Mouse (Mus musculus) kidney, postnatal 0 days (tissue): ENCODE data around the gene Map4k2. TPM values are rescaled to one million over a fixed set of nuclear protein-coding genes. Genes with fewer than 3 reads are reported as not detected.
A peak's percentile ranks its signal among the peaks of the same experiment; 100 is the strongest.

ENCODE experiments used
- ATAC-seq: fragments of 200-750 bp; cut with Nextera tagmentation; replicated peaks from 2 replicates; pipeline ENCODE4 v1.8.0; 2017; ENCODE audit warnings: low read depth, moderate number of reproducible peaks, moderate TSS enrichment, moderate library complexity; ENCODE audit not compliant: low FRiP score
- DNase-seq: peaks from one replicate; pipeline ENCODE4 v3.0.0-alpha.2; 2016; ENCODE audit warnings: low spot score
- H3K27ac ChIP-seq: fragments of 300-500 bp; sonication (generic); 2 replicates; pipeline ENCODE4 v1.5.1; 2014; ENCODE audit warnings: mild to moderate bottlenecking
- H3K27me3 ChIP-seq: fragments of 300-500 bp; sonication (generic); 2 replicates; pipeline ENCODE4 v1.6.1; 2014; ENCODE audit warnings: low read length, mixed read lengths; ENCODE audit not compliant: insufficient read depth
- H3K36me3 ChIP-seq: fragments of 300-500 bp; sonication (generic); 2 replicates; pipeline ENCODE4 v1.6.1; 2014; ENCODE audit warnings: low read length, mixed read lengths; ENCODE audit not compliant: insufficient read depth
- H3K4me1 ChIP-seq: fragments of 300-500 bp; sonication (generic); replicated peaks from 2 replicates; pipeline ENCODE4 v1.6.1; 2014; ENCODE audit warnings: antibody characterized with exemption, low read length, mixed read lengths; ENCODE audit not compliant: insufficient read depth
- H3K4me2 ChIP-seq: fragments of 300-500 bp; sonication (generic); 2 replicates; pipeline ENCODE4 v1.6.1; 2014; ENCODE audit warnings: mild to moderate bottlenecking, low read length, moderate library complexity, mixed read lengths
- H3K4me3 ChIP-seq: fragments of 300-500 bp; sonication (generic); replicated peaks from 2 replicates; pipeline ENCODE4 v1.5.1; 2014; ENCODE audit warnings: low read depth, low read length
- H3K9ac ChIP-seq: fragments of 300-500 bp; sonication (generic); 2 replicates; pipeline ENCODE4 v1.6.1; 2014; ENCODE audit warnings: low read depth, low read length
- H3K9me3 ChIP-seq: fragments of 300-500 bp; sonication (generic); replicated peaks from 2 replicates; pipeline ENCODE4 v1.6.1; 2016; ENCODE audit warnings: low read length, inconsistent platforms, mixed read lengths
- CTCF ChIP-seq: IDR thresholded peaks from 2 replicates; pipeline ENCODE4 v1.5.1; 2016; ENCODE audit warnings: antibody characterized with exemption, low read depth, mild to moderate bottlenecking, moderate library complexity
- WGBS: fragments of 180-500 bp; shearing (Covaris S2); extraction: QIAGEN DNeasy Blood & Tissue Kit; methylation state at CpG from one replicate; pipeline ENCODE4 v1.1.7; 2014; 5-methylcytosine and 5-hydroxymethylcytosine counted together
- polyA plus RNA-seq: library from polyadenylated mRNA; unstranded; fragments of >200 nt; fragmentation: Nextera tagmentation; extraction: Ambion mirVana; gene quantifications from 2 replicates; pipeline ENCODE4 v1.2.1, GENCODE M21; 2015

Map4k2 gene
- polyA plus RNA-seq, 1 experiment from 2014 or later = 12.2 TPM

GRCm38 (mm10) chr19:6341453-6342077, 630 bp downstream of the Map4k2 start:
- peak overlapping the region; percentile 83 for H3K27ac ChIP-seq
- H3K36me3 ChIP-seq = peaks cover 26% of the 10 kb centered on the region
- H3K9me3 ChIP-seq = no peaks in the 10 kb centered on the region
- peak overlapping the region; percentile 97 for H3K4me2 ChIP-seq
- H3K27me3 ChIP-seq = no peaks in the 10 kb centered on the region
- TF ChIP-seq CTCF = no peak
- H3K4me3 ChIP-seq = peak overlapping the region; percentile 74
- peaks cover 20% of the 10 kb centered on the region for H3K4me1 ChIP-seq
- ATAC-seq (no peak), DNase-seq (no peak)
- H3K9ac ChIP-seq = peak overlapping the region; percentile 81
- WGBS = 8% methylated on average over 23 of the region's 23 CpGs

- Histone ChIP-seq H3K4me2 (peak overlapping the region; percentile 97; the same call in 1 of the 2 replicates), H3K9ac (peak overlapping the region; percentile 81; the same call in 1 of the 2 replicates), H3K27ac (no peak overlapping the region), H3K9me3 (no peaks in the 10 kb centered on the region), H3K27me3 (no peaks in the 10 kb centered on the region), H3K4me3 (0 out of 2 replicates have a peak overlapping the region, but pooled peaks have one; percentile 74), H3K4me1 (peaks cover 17% of the 10 kb centered on the region), H3K36me3 (peaks cover 28% of the 10 kb centered on the region)
- ATAC-seq (no peak), DNase-seq (no peak)
- 74% methylated on average over 5 of the region's 5 CpGs for WGBS
- no peak for TF ChIP-seq CTCF
Observed at GRCm38 (mm10) chr19:6342276-6342933, 1.5 kb downstream of the Map4k2 start.

- H3K9me3 ChIP-seq = no peaks in the 10 kb centered on the region
- TF ChIP-seq CTCF = no peak
- H3K27me3 ChIP-seq = no peaks in the 10 kb centered on the region
- no peak overlapping the region for H3K4me3 ChIP-seq
- no peak overlapping the region for H3K4me2 ChIP-seq
- 83% methylated on average over 19 of the region's 19 CpGs for WGBS
- no peak overlapping the region for H3K9ac ChIP-seq
- DNase-seq = no peak
- H3K27ac ChIP-seq = no peak overlapping the region
- H3K36me3 ChIP-seq = peaks cover 28% of the 10 kb centered on the region
- ATAC-seq = no peak
- peaks cover 17% of the 10 kb centered on the region for H3K4me1 ChIP-seq
Observed at GRCm38 (mm10) chr19:6343066-6343925, 2.4 kb downstream of the Map4k2 start.

GRCm38 (mm10) chr19:6343996-6344395, 3.1 kb downstream of the Map4k2 start:
- DNase-seq (no peak), ATAC-seq (no peak)
- Histone ChIP-seq H3K36me3 (peaks cover 21% of the 10 kb centered on the region), H3K27me3 (no peaks in the 10 kb centered on the region), H3K4me2 (no peak overlapping the region), H3K4me3 (no peak overlapping the region), H3K4me1 (peaks cover 17% of the 10 kb centered on the region), H3K9ac (no peak overlapping the region), H3K9me3 (no peaks in the 10 kb centered on the region), H3K27ac (no peak overlapping the region)
- no peak for TF ChIP-seq CTCF
- WGBS = 89% methylated on average over 5 of the region's 5 CpGs

GRCm38 (mm10) chr19:6346023-6346422, 5.1 kb downstream of the Map4k2 start:
- no peak for TF ChIP-seq CTCF
- ATAC-seq (no peak), DNase-seq (no peak)
- H3K27ac ChIP-seq = no peak overlapping the region
- H3K4me3 ChIP-seq = no peak overlapping the region
- peaks cover 17% of the 10 kb centered on the region for H3K36me3 ChIP-seq
- H3K4me2 ChIP-seq = no peak overlapping the region
- 86% methylated on average over 5 of the region's 5 CpGs for WGBS
- no peaks in the 10 kb centered on the region for H3K9me3 ChIP-seq
- 0 out of 2 replicates have a peak, but pooled peaks cover 8% of the 10 kb centered on the region for H3K4me1 ChIP-seq
- H3K27me3 ChIP-seq = no peaks in the 10 kb centered on the region
- no peak overlapping the region for H3K9ac ChIP-seq

GRCm38 (mm10) chr19:6346661-6347060, 5.7 kb downstream of the Map4k2 start:
- no peak overlapping the region for H3K4me3 ChIP-seq
- no peak overlapping the region for H3K4me2 ChIP-seq
- no peak overlapping the region for H3K27ac ChIP-seq
- 89% methylated on average over 10 of the region's 10 CpGs for WGBS
- H3K4me1 ChIP-seq = 0 out of 2 replicates have a peak, but pooled peaks cover 8% of the 10 kb centered on the region
- no peaks in the 10 kb centered on the region for H3K9me3 ChIP-seq
- ATAC-seq (no peak), DNase-seq (no peak)
- no peak overlapping the region for H3K9ac ChIP-seq
- H3K27me3 ChIP-seq = no peaks in the 10 kb centered on the region
- H3K36me3 ChIP-seq = peaks cover 17% of the 10 kb centered on the region
- TF ChIP-seq CTCF = no peak
